Mouse (Mus musculus) mammary gland, adult 2 months (tissue): ENCODE measurements around the gene Csde1. TPM values are rescaled to one million over a fixed set of nuclear protein-coding genes. Genes with fewer than 3 reads are reported as not detected.

ENCODE experiments used
- polyA plus RNA-seq: library from polyadenylated mRNA; depleted of rRNA; stranded (reverse); fragments of >200 nt; gene quantifications from 2 replicates; pipeline ENCODE4 v1.2.3, GENCODE M21; 2012; ENCODE audit warnings: low replicate concordance; rRNA removed

Gene Csde1
- polyA plus RNA-seq, result 18.7 and 55.8 TPM in 2 replicates

GRCm38 (mm10) chr3:103020249-103020942 lies at the start of gene Csde1:
TSS of gene Csde1 (plus strand) at chr3:103020426.

GRCm38 (mm10) chr3:102995605-102996321 lies 24.5 kb upstream of the Csde1 start, which contains the start of gene Sike1:
TSS of gene Sike1 (plus strand) at chr3:102995708.

GRCm38 (mm10) chr3:103058207-103059157 lies 38.3 kb downstream of the Csde1 start, which contains the start of gene Nras:
TSS of gene Nras (plus strand) at chr3:103058285.

GRCm38 (mm10) chr3:103073771-103074170 lies 53.5 kb downstream of the Csde1 start, which contains the start of gene Ampd1:
TSS of gene Ampd1 (plus strand) at chr3:103074014.

GRCm38 (mm10) chr3:103102454-103103390 lies 82.5 kb downstream of the Csde1 start, which contains the start of gene Dennd2c:
TSS of gene Dennd2c (plus strand) at chr3:103102604.

Other genes with a start within 250 kb of the Csde1 start
- not detected in 2 replicates for gene Tshb, start 237.7 kb upstream of the Csde1 start, polyA plus RNA-seq
- not detected in 2 replicates for gene Sycp1, start 84.3 kb upstream of the Csde1 start, polyA plus RNA-seq
- gene Nr1h5, start 56.3 kb upstream of the Csde1 start, polyA plus RNA-seq, result not detected in 2 replicates
- gene Sike1, start 24.7 kb upstream of the Csde1 start, polyA plus RNA-seq, result 17.6 and 27.7 TPM in 2 replicates
- gene Nras, start 37.9 kb downstream of the Csde1 start, polyA plus RNA-seq, result 12.0 and 29.8 TPM in 2 replicates
- gene Ampd1, start 53.6 kb downstream of the Csde1 start, polyA plus RNA-seq, result 1.1 and 210 TPM in 2 replicates
- 1.1 and 3.1 TPM in 2 replicates for gene Dennd2c, start 82.2 kb downstream of the Csde1 start, polyA plus RNA-seq
- 17.3 and 21.6 TPM in 2 replicates for gene Bcas2, start 151.2 kb downstream of the Csde1 start, polyA plus RNA-seq